Mouse (Mus musculus) mouse embryonic stem cell (cell line): ENCODE measurements around the gene Ssxb5.
"Not testable (repeated sequence)": the region's sequence is repeated elsewhere in the genome, so short reads cannot be mapped to it uniquely, and the experiment has no call there.

Source experiments
- in situ Hi-C, 2 experiments: fragments of 300-500 bp; cut with MboI; formaldehyde crosslinking; loops; 1 replicate in 1 of 2; 3 replicates in 1 of 2; pipeline ENCODE4 v1.14.3; 2019 to 2020; ENCODE audit warnings: low sequenced_read_pairs in 2 of 2, low pct_unique_long_range_greater_than_20kb in 1 of 2, mixed read lengths in 1 of 2; ENCODE audit not compliant: unreplicated experiment in 1 of 2

Gene Ssxb5

DNA sequence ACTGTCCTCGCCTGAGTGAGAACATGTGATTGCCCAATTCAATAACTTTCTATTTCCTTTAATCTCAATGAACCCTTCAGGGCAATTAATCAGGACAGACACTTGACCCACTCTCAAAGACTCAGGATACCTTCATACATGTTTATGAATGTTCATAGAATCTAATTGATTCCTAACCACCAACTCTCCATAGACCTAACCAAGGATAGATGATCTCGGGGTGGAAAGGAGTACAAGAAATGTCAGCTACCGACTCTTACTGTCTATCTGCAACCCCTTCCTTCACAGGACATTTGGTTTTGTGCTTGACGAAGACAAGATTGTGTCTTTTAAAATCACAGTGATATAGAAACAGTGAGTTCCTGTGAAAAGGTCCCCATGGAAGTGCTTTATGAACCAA lies at the start of gene Ssxb5:
Gene Ssxb5, plus strand, starts transcription at position 301 of the 400 bp plus-strand sequence.
- in situ Hi-C loops = not testable (repeated sequence)

DNA sequence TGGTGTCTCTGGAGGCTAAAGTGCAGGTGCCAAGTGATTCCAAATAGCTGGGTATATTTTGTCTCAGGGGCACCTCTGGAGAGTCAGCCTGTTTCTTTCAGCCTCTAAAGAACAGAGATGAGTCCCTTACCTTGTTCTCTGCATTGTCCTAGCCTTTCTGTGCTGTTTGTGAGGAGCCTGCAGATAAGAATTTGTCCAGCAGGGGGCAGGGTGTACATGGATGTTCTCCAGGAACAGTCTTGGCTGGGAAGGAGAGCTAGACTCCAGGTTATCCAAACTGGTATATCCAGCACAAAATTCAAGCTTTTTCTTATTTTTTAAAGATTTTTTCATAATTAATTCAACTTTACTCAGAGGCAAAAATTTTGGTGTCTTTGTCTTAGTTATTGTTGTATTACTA lies 28.6 kb downstream of the Ssxb5 start:
- in situ Hi-C loops = loop anchor here in 1 of 2 experiments (10.0 kb wide), 1 partner anchor 93 kb away; no protein-coding TSS in a partner anchor

DNA sequence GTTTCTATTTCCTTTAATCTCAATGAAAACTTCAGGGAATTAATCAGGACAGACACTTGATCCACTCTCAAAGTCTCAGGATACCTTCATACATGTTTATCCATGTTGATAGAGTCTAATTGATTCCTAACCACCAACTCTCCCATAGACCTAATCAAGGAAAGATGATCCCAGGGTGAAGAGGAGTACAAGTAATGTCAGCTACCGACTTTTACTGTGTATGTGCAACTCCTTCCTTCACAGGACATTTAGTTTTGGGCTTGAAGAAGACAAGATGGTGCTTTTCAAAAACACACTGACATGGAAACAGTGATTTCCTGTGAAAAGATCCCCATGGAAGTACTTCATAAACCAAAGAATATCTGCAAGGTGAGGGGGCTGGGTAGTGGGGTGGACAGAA lies 40.2 kb downstream of the Ssxb5 start, which contains the start of gene Gm6592:
Gene Gm6592, plus strand, starts transcription at position 301 of the 400 bp plus-strand sequence.
- in situ Hi-C loops = no loop called here

DNA sequence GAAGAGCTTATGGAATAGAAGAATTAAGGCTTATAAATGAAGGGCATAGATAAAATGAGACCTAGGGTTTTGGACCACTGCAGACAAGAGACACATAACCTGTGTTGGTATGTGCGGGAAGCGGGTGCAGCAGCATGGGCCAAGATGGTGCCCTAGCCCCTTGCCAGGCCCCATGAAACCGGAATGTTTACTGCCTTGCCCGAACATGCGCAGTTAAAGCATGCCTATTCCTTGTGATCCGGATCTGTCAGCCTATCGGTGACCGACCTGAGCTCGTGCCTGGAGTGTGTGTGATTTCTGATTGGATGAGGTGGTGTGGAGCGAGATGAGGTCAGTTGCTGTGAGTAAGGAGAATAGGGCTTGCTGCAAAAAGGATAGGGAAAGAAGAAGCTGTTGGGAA lies 49.0 kb downstream of the Ssxb5 start:
- in situ Hi-C loops = no loop called here
